Mouse (Mus musculus) liver, postnatal 0 days (tissue): ENCODE data around the gene Znrf2.
A peak's percentile ranks its signal among the peaks of the same experiment; 100 is the strongest.

Source experiments
- CTCF ChIP-seq: sonication (generic); IDR thresholded peaks from 2 replicates; pipeline ENCODE4 v1.5.1; 2016; ENCODE audit warnings: antibody characterized with exemption, low read depth
- EP300 ChIP-seq: IDR thresholded peaks from 2 replicates; pipeline ENCODE4 v1.6.1; 2016; ENCODE audit warnings: antibody characterized with exemption, low read depth, mild to moderate bottlenecking

GRCm38 (mm10) chr6:54794372-54794771 is 22.3 kb upstream of the Znrf2 start:
- no peak for TF ChIP-seq EP300
- TF ChIP-seq CTCF: 0 out of 2 replicates have a peak, but pooled peaks have one; percentile 4
